ENCODE assay signal across 28 mouse cellular contexts in genomic region chr6:111621684-111622480, GRCm38 (mm10).
DNase-seq lines count a peak whose midpoint lies in the region; ATAC-seq lines count a peak whose summit lies in the region.
"Had no signal": no experiment of that assay in that cellular context is flagged by ENCODE, and none has a peak within 500 bp of the region (broad histone marks: within the 10 kb centered on the region; RNA-seq: fewer than 3 reads in every experiment).

No protein-coding gene starts in this region.

- H3K4me1 ChIP-seq in midbrain, embryonic 11.5 days (ENCODE audit: control insufficient read depth, insufficient read depth, low read length), result no peaks in the 10 kb centered on the region
- peaks cover 5% of the 10 kb centered on the region; the same call in 1 of the 2 replicates for H3K4me1 ChIP-seq in midbrain, embryonic 10.5 days
- H3K4me1 ChIP-seq in neural tube, embryonic 12.5 days, result no peaks in the 10 kb centered on the region
- no peaks in the 10 kb centered on the region for H3K4me1 ChIP-seq in neural tube, embryonic 15.5 days
- H3K4me1 ChIP-seq in forebrain, embryonic 15.5 days, result peaks cover 11% of the 10 kb centered on the region
- H3K4me1 ChIP-seq: embryonic facial prominence, embryonic 12.5 days; heart, embryonic 10.5 days; heart, embryonic 15.5 days; kidney, embryonic 15.5 days; limb, embryonic 15.5 days had no signal

- no peak overlapping the region for H3K4me2 ChIP-seq in midbrain, embryonic 11.5 days
- H3K4me2 ChIP-seq in neural tube, embryonic 12.5 days (replicated peaks), result no peak overlapping the region
- no peak overlapping the region for H3K4me2 ChIP-seq in neural tube, embryonic 15.5 days
- H3K4me2 ChIP-seq in forebrain, embryonic 15.5 days (replicated peaks), result no peak overlapping the region
- H3K4me2 ChIP-seq: embryonic facial prominence, embryonic 12.5 days; heart, embryonic 15.5 days; hindbrain, embryonic 13.5 days; kidney, embryonic 15.5 days; limb, embryonic 15.5 days had no signal

- no peak overlapping the region for H3K4me3 ChIP-seq in midbrain, embryonic 11.5 days (ENCODE audit: low read depth, low read length)
- H3K4me3 ChIP-seq in midbrain, embryonic 10.5 days, result no peak overlapping the region
- no peak overlapping the region for H3K4me3 ChIP-seq in neural tube, embryonic 12.5 days
- H3K4me3 ChIP-seq in neural tube, embryonic 15.5 days (replicated peaks), result no peak overlapping the region
- no peak overlapping the region for H3K4me3 ChIP-seq in forebrain, embryonic 15.5 days
- H3K4me3 ChIP-seq: embryonic facial prominence, embryonic 12.5 days; heart, embryonic 10.5 days; heart, embryonic 15.5 days; hindbrain, embryonic 13.5 days; kidney, embryonic 15.5 days; limb, embryonic 15.5 days; myocyte had no signal

- WGBS in midbrain, embryonic 11.5 days, result 58% methylated on average over 8 of the region's 8 CpGs
- 65% methylated on average over 8 of the region's 8 CpGs for WGBS in midbrain, embryonic 10.5 days
- 49% methylated on average over 8 of the region's 8 CpGs for WGBS in neural tube, embryonic 12.5 days
- WGBS in neural tube, embryonic 15.5 days, result 45% methylated on average over 8 of the region's 8 CpGs
- WGBS in forebrain, embryonic 15.5 days, result 22% methylated on average over 8 of the region's 8 CpGs

- peak; percentile 36; the same call in 1 of the 2 replicates for ATAC-seq in frontal cortex, adult (ENCODE audit: low TSS enrichment)
- peak; percentile 34; the same call in 1 of the 2 replicates for ATAC-seq in midbrain, embryonic 11.5 days (ENCODE audit: low FRiP score)
- peak; percentile 70 for ATAC-seq in neural tube, embryonic 12.5 days (ENCODE audit: low FRiP score, low read depth)
- ATAC-seq in neural tube, embryonic 15.5 days (ENCODE audit: low FRiP score), result no peak
- ATAC-seq in forebrain, embryonic 15.5 days (replicated peaks), result peak; percentile 68
- ATAC-seq: inflammation-experienced regulatory T-cells, adult 6 months; Patski had no signal

- no peaks in the 10 kb centered on the region for H3K27me3 ChIP-seq in midbrain, embryonic 11.5 days (ENCODE audit: control insufficient read depth, insufficient read depth, low read length)
- H3K27me3 ChIP-seq in midbrain, embryonic 10.5 days (ENCODE audit: low read depth, poor library complexity, severe bottlenecking), result no peaks in the 10 kb centered on the region
- H3K27me3 ChIP-seq in neural tube, embryonic 12.5 days (replicated peaks), result no peaks in the 10 kb centered on the region
- no peaks in the 10 kb centered on the region for H3K27me3 ChIP-seq in neural tube, embryonic 15.5 days (replicated peaks)
- H3K27me3 ChIP-seq in forebrain, embryonic 15.5 days, result no peaks in the 10 kb centered on the region
- H3K27me3 ChIP-seq: embryonic facial prominence, embryonic 12.5 days; heart, embryonic 15.5 days; hindbrain, embryonic 13.5 days; kidney, embryonic 15.5 days; limb, embryonic 15.5 days; Patski had no signal

- H3K9me3 ChIP-seq in midbrain, embryonic 11.5 days (ENCODE audit: control insufficient read depth, low read length), result no peaks in the 10 kb centered on the region
- H3K9me3 ChIP-seq in midbrain, embryonic 10.5 days (replicated peaks), result no peaks in the 10 kb centered on the region
- H3K9me3 ChIP-seq in neural tube, embryonic 12.5 days, result no peaks in the 10 kb centered on the region
- H3K9me3 ChIP-seq in neural tube, embryonic 15.5 days (replicated peaks), result no peaks in the 10 kb centered on the region
- H3K9me3 ChIP-seq in forebrain, embryonic 15.5 days, result no peaks in the 10 kb centered on the region
- H3K9me3 ChIP-seq: embryonic facial prominence, embryonic 12.5 days; heart, embryonic 10.5 days; heart, embryonic 15.5 days; hindbrain, embryonic 13.5 days; kidney, embryonic 15.5 days; limb, embryonic 15.5 days had no signal

- no peak overlapping the region for H3K27ac ChIP-seq in midbrain, embryonic 11.5 days (ENCODE audit: low read depth, low read length)
- H3K27ac ChIP-seq in midbrain, embryonic 10.5 days (replicated peaks), result no peak overlapping the region
- no peak overlapping the region for H3K27ac ChIP-seq in neural tube, embryonic 12.5 days
- H3K27ac ChIP-seq in neural tube, embryonic 15.5 days (replicated peaks), result no peak overlapping the region
- H3K27ac ChIP-seq in forebrain, embryonic 15.5 days (replicated peaks), result no peak overlapping the region
- H3K27ac ChIP-seq: embryonic facial prominence, embryonic 12.5 days; heart, embryonic 10.5 days; heart, embryonic 15.5 days; hindbrain, embryonic 13.5 days; kidney, embryonic 15.5 days; limb, embryonic 15.5 days; liver, embryonic 14.5 days had no signal

- H3K36me3 ChIP-seq in midbrain, embryonic 11.5 days (ENCODE audit: control insufficient read depth, insufficient read depth, low read length), result no peaks in the 10 kb centered on the region
- no peaks in the 10 kb centered on the region for H3K36me3 ChIP-seq in midbrain, embryonic 10.5 days
- no peaks in the 10 kb centered on the region for H3K36me3 ChIP-seq in neural tube, embryonic 12.5 days
- H3K36me3 ChIP-seq in neural tube, embryonic 15.5 days, result no peaks in the 10 kb centered on the region
- H3K36me3 ChIP-seq in forebrain, embryonic 15.5 days, result no peaks in the 10 kb centered on the region
- H3K36me3 ChIP-seq: embryonic facial prominence, embryonic 12.5 days; heart, embryonic 10.5 days; heart, embryonic 15.5 days; hindbrain, embryonic 13.5 days; kidney, embryonic 15.5 days; limb, embryonic 15.5 days had no signal

- no peak for DNase-seq in frontal cortex, postnatal 14 days (ENCODE audit: low spot score in 2 of 2)
- DNase-seq in midbrain, embryonic 11.5 days (ENCODE audit: low spot score, missing footprints), result no peak
- no peak for DNase-seq in midbrain, embryonic 10.5 days (ENCODE audit: low spot score)
- DNase-seq in gastrocnemius, adult 18-20 months (ENCODE audit: low spot score), result no peak
- DNase-seq: adrenal gland, postnatal 14 days; gastrocnemius, postnatal 25 days; heart, adult 11 months; kidney, adult 18-20 months; kidney, postnatal 25 days; lung, adult 2 months; lung, postnatal 14 days; right cerebral cortex, postnatal 4 days; thymus, adult 2 months; thymus, postnatal 4 days had no signal

- H3K9ac ChIP-seq in midbrain, embryonic 11.5 days (ENCODE audit: low read length), result no peak overlapping the region
- no peak overlapping the region for H3K9ac ChIP-seq in neural tube, embryonic 12.5 days
- no peak overlapping the region for H3K9ac ChIP-seq in neural tube, embryonic 15.5 days (replicated peaks)
- H3K9ac ChIP-seq in forebrain, embryonic 15.5 days (replicated peaks), result no peak overlapping the region
- H3K9ac ChIP-seq: embryonic facial prominence, embryonic 12.5 days; heart, embryonic 15.5 days; hindbrain, embryonic 13.5 days; kidney, embryonic 15.5 days; limb, embryonic 15.5 days; liver, embryonic 14.5 days had no signal
